17 mouse cellular contexts compared by ENCODE assay signal in the genomic region with DNA sequence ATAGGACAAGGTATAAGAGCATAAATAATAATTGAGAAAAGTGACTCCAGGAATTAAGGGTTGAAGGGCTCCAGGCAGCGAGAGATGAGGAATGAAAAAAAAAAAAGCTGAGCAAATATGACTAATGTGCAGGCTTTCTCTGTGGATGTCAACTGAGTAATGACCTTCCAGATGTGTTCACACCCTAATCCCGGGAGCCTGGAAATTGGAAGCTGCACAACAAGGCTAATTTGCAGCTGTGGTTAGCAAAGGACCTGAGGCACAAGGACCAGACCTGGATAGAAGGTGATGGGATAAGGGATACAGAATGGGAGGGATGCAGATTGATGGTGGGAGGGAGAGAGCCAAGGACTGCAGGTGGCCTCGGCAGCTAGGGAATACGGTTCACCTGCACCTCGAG.
A peak's percentile ranks its signal among the peaks of the same experiment; 100 is the strongest.
DNase-seq lines count a peak whose midpoint lies in the region; ATAC-seq lines count a peak whose summit lies in the region.
"Had no signal": no experiment of that assay in that cellular context is flagged by ENCODE, and none has a peak within 500 bp of the region (broad histone marks: within the 10 kb centered on the region; RNA-seq: fewer than 3 reads in every experiment).

No protein-coding gene starts in this region.

- H3K36me3 ChIP-seq in hindbrain, embryonic 10.5 days: no peaks in the 10 kb centered on the region
- H3K36me3 ChIP-seq in hindbrain, embryonic 13.5 days: no peaks in the 10 kb centered on the region
- H3K36me3 ChIP-seq: embryonic facial prominence, embryonic 13.5 days; heart, embryonic 15.5 days; intestine, embryonic 15.5 days had no signal

- DNase-seq in gastrocnemius, adult 18-20 months (ENCODE audit: low spot score): peak; percentile 31
- DNase-seq in gastrocnemius, postnatal 10 days: no peak
- DNase-seq in hindbrain, embryonic 10.5 days (ENCODE audit: low spot score): no peak
- peak; percentile 1 for DNase-seq in NIH3T3 (ENCODE audit: low read depth)
- DNase-seq in lung, postnatal 10 days: no peak
- DNase-seq: adrenal gland, postnatal 14 days; cerebellum, adult 18-20 months; cerebellum, adult 9-11 months; cerebellum, postnatal 36 days; heart, adult 18-20 months; kidney, adult 18-20 months had no signal

- peak overlapping the region; percentile 75; the same call in 1 of the 2 replicates for H3K27ac ChIP-seq in hindbrain, embryonic 10.5 days
- H3K27ac ChIP-seq in hindbrain, embryonic 13.5 days: no peak overlapping the region
- H3K27ac ChIP-seq: embryonic facial prominence, embryonic 13.5 days; forebrain, embryonic 13.5 days; heart, embryonic 15.5 days; intestine, embryonic 15.5 days had no signal

- WGBS in hindbrain, embryonic 10.5 days: 76% methylated on average over 5 of the region's 5 CpGs
- WGBS in hindbrain, embryonic 13.5 days: 63% methylated on average over 5 of the region's 5 CpGs

- H3K9ac ChIP-seq in hindbrain, embryonic 13.5 days: no peak overlapping the region
- H3K9ac ChIP-seq: embryonic facial prominence, embryonic 13.5 days; forebrain, embryonic 13.5 days; heart, embryonic 15.5 days; intestine, embryonic 15.5 days had no signal

- H3K27me3 ChIP-seq in hindbrain, embryonic 10.5 days (ENCODE audit: insufficient read depth, poor library complexity, severe bottlenecking): peaks cover 21% of the 10 kb centered on the region; the same call in 1 of the 2 replicates
- H3K27me3 ChIP-seq in hindbrain, embryonic 13.5 days: no peaks in the 10 kb centered on the region
- H3K27me3 ChIP-seq: forebrain, embryonic 13.5 days; intestine, embryonic 15.5 days had no signal

- H3K4me1 ChIP-seq in hindbrain, embryonic 10.5 days (replicated peaks): peaks cover 38% of the 10 kb centered on the region
- peaks cover 23% of the 10 kb centered on the region for H3K4me1 ChIP-seq in hindbrain, embryonic 13.5 days (replicated peaks)
- H3K4me1 ChIP-seq: heart, embryonic 15.5 days; intestine, embryonic 15.5 days had no signal

- no peak overlapping the region for H3K4me3 ChIP-seq in hindbrain, embryonic 10.5 days
- H3K4me3 ChIP-seq in hindbrain, embryonic 13.5 days: no peak overlapping the region
- H3K4me3 ChIP-seq: embryonic facial prominence, embryonic 13.5 days; forebrain, embryonic 13.5 days; heart, embryonic 15.5 days; intestine, embryonic 15.5 days had no signal

- no peak overlapping the region for H3K4me2 ChIP-seq in hindbrain, embryonic 13.5 days
- H3K4me2 ChIP-seq: embryonic facial prominence, embryonic 13.5 days; forebrain, embryonic 13.5 days; heart, embryonic 11.5 days; heart, embryonic 15.5 days; intestine, embryonic 15.5 days had no signal

- H3K9me3 ChIP-seq in hindbrain, embryonic 10.5 days: no peaks in the 10 kb centered on the region
- H3K9me3 ChIP-seq in hindbrain, embryonic 13.5 days: no peaks in the 10 kb centered on the region
- H3K9me3 ChIP-seq: embryonic facial prominence, embryonic 13.5 days; forebrain, embryonic 13.5 days; heart, embryonic 15.5 days; intestine, embryonic 15.5 days had no signal

- ATAC-seq in hindbrain, embryonic 13.5 days (ENCODE audit: low FRiP score): no peak
- ATAC-seq: forebrain, embryonic 13.5 days; intestine, embryonic 15.5 days had no signal

Comparison
In these comparisons a context has a peak if more than half of its experiments do, and no peak if none do; other contexts are left out.
1. DNase-seq: peak in gastrocnemius, adult 18-20 months (single experiment) and NIH3T3 (single experiment); none in gastrocnemius, postnatal 10 days (single experiment), hindbrain, embryonic 10.5 days (single experiment) and lung, postnatal 10 days (single experiment).